Mouse (Mus musculus) layer of hippocampus, adult 8-10 months (tissue): ENCODE data around the gene Sirt3. TPM values are rescaled to one million over a fixed set of nuclear protein-coding genes. Genes with fewer than 3 reads are reported as not detected.

ENCODE experiments used
- total RNA-seq, 4 experiments: library from RNA; stranded (reverse); gene quantifications; 2 replicates each; pipeline ENCODE4 v1.2.4; 2022

Sirt3 gene
- total RNA-seq, 4 experiments from 2014 or later = 65.3 to 73.7 (median 70.3) TPM

Other genes with a start within 250 kb of the Sirt3 start
- under 1 TPM in 1 of 4 experiments, not detected in 3; 0.54 TPM for gene Olfr53, start 235.9 kb downstream of the Sirt3 start, total RNA-seq
- gene Olfr539, start 222.4 kb downstream of the Sirt3 start, total RNA-seq = under 1 TPM; 0.18 to 0.36 (median 0.26) TPM
- under 1 TPM; 0.04 to 0.12 (median 0.08) TPM for gene Olfr45, start 200.4 kb downstream of the Sirt3 start, total RNA-seq
- gene Olfr541, start 185.0 kb downstream of the Sirt3 start, total RNA-seq = under 1 TPM in 1 of 4 experiments, not detected in 3; 0.23 TPM
- gene Cyp2e1, start 118.6 kb downstream of the Sirt3 start, total RNA-seq = under 1 TPM in 1 of 4 experiments, not detected in 3; 0.35 TPM
- gene Syce1, start 94.5 kb downstream of the Sirt3 start, total RNA-seq = under 1 TPM in 3 of 4 experiments, not detected in 1; 0.43 to 0.72 (median 0.63) TPM
- gene Zfp941, start 60.1 kb downstream of the Sirt3 start, total RNA-seq = 10 to 100 TPM; 16.3 to 17.8 (median 16.7) TPM
- gene Urah, start 47.3 kb downstream of the Sirt3 start, total RNA-seq = 1 to 10 TPM; 2.3 to 3.6 (median 2.6) TPM
- gene Scgb1c1, start 36.8 kb downstream of the Sirt3 start, total RNA-seq = not detected
- not detected for gene Odf3, start 34.5 kb downstream of the Sirt3 start, total RNA-seq
- gene Gm45785, start 26.0 kb downstream of the Sirt3 start, total RNA-seq = 1 to 10 TPM in 1 of 4 experiments, under 1 TPM in 2, not detected in 1; 0.43 to 1.5 (median 0.85) TPM
- 10 to 100 TPM; 74.6 to 79.7 (median 77.3) TPM for gene Ric8a, start 25.4 kb downstream of the Sirt3 start, total RNA-seq
- gene Bet1l, start 24.7 kb downstream of the Sirt3 start, total RNA-seq = 10 to 100 TPM; 24.8 to 28.6 (median 26.2) TPM
- gene Psmd13, start 341 bp downstream of the Sirt3 start, total RNA-seq = 100 to 1,000 TPM; 105 to 120 (median 119) TPM
- 1 to 10 TPM in 3 of 4 experiments, not detected in 1; 1.8 to 2.3 (median 1.9) TPM for gene Cox8b, start 18.1 kb upstream of the Sirt3 start, total RNA-seq
- gene Nlrp6, start 38.6 kb upstream of the Sirt3 start, total RNA-seq = under 1 TPM; 0.49 to 0.64 (median 0.59) TPM
- gene Pgghg, start 59.1 kb upstream of the Sirt3 start, total RNA-seq = 1 to 10 TPM; 3.6 to 6.3 (median 4.9) TPM
- gene Ifitm5, start 68.0 kb upstream of the Sirt3 start, total RNA-seq = not detected
- not detected for gene Gm45717, start 73.6 kb upstream of the Sirt3 start, total RNA-seq
- 10 to 100 TPM; 13.8 to 19.4 (median 17.2) TPM for gene Ifitm2, start 73.7 kb upstream of the Sirt3 start, total RNA-seq
- gene Ifitm1, start 84.9 kb upstream of the Sirt3 start, total RNA-seq = 1 to 10 TPM; 2.5 to 5.1 (median 2.7) TPM
- gene Ifitm3, start 128.5 kb upstream of the Sirt3 start, total RNA-seq = 10 to 100 TPM in 3 of 4 experiments, 1 to 10 TPM in 1; 9.0 to 40.6 (median 20.8) TPM
- gene Ifitm6, start 135.6 kb upstream of the Sirt3 start, total RNA-seq = 1 to 10 TPM in 1 of 4 experiments, not detected in 3; 1.1 TPM
- not detected for gene Gm17387, start 146.8 kb upstream of the Sirt3 start, total RNA-seq
- 10 to 100 TPM; 72.5 to 87.3 (median 78.8) TPM for gene B4galnt4, start 178.8 kb upstream of the Sirt3 start, total RNA-seq
- gene Pkp3, start 195.9 kb upstream of the Sirt3 start, total RNA-seq = not detected
- 1 to 10 TPM; 2.6 to 3.1 (median 2.9) TPM for gene Sigirr, start 218.3 kb upstream of the Sirt3 start, total RNA-seq
- gene Ano9, start 235.5 kb upstream of the Sirt3 start, total RNA-seq = not detected
- gene Ptdss2, start 240.1 kb upstream of the Sirt3 start, total RNA-seq = 10 to 100 TPM; 39.5 to 57.5 (median 54.0) TPM